Mouse (Mus musculus) small intestine, adult 2 months (tissue): ENCODE data around the gene Dock4.

ENCODE experiments used
- CTCF ChIP-seq: fragments of 200-500 bp; IDR thresholded peaks from 2 replicates; pipeline ENCODE4 v1.5.1; 2012; ENCODE audit warnings: low read depth, mild to moderate bottlenecking, control low read depth, inconsistent platforms, low read length, moderate library complexity, mixed read lengths; ENCODE audit not compliant: insufficient replicate concordance, insufficient read length; ENCODE audit errors: extremely low read depth
- POLR2A ChIP-seq: fragments of 200-500 bp; IDR thresholded peaks from 2 replicates; pipeline ENCODE4 v1.6.1; 2012; ENCODE audit warnings: low read depth, mild to moderate bottlenecking, control low read depth, inconsistent platforms, low read length, moderate library complexity

DNA sequence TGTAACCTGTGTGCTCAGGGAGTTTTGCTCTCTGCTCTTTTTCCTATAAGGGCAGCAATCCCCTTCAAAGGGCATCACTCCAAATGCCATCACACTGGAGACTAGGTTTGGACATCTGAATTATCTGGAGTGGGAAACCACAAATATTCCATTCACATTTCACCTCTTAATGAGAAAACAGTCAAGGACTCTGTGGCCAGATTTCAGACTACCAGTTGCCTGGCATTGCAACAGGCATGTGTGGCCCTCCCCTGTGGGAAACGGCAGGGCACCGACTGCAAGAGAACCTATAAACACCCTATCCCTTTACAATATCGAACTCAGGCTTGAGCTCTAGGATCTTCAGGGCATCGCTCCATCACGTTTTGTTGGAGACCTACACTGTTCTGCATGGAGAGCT, 448.9 kb downstream of the Dock4 start:
- TF ChIP-seq CTCF (no peak), POLR2A (no peak)
